Mouse (Mus musculus) cerebellum, adult 18-20 months (tissue): Measurements from ENCODE around the gene Zmpste24.

Experiments
- DNase-seq, 2 experiments: peaks; one replicate each; pipeline ENCODE4 v3.0.0; 2021

Zmpste24 gene

GRCm38 (mm10) chr4:121029632-121030031, 68.4 kb downstream of the Zmpste24 start:
- no peak for DNase-seq

- DNase-seq = peak; percentile 37 to 52
Measured at GRCm38 (mm10) chr4:121028659-121029392, 69.2 kb downstream of the Zmpste24 start.

- no peak for DNase-seq
Measured at GRCm38 (mm10) chr4:121028146-121028545, 69.9 kb downstream of the Zmpste24 start.

- no peak for DNase-seq
Measured at GRCm38 (mm10) chr4:121025681-121026080, 72.4 kb downstream of the Zmpste24 start.

- DNase-seq = no peak
Measured at GRCm38 (mm10) chr4:121023941-121024340, 74.1 kb downstream of the Zmpste24 start.

- no peak for DNase-seq
Measured at GRCm38 (mm10) chr4:121023464-121023863, 74.6 kb downstream of the Zmpste24 start.

- DNase-seq = no peak
Measured at GRCm38 (mm10) chr4:121021911-121022310, 76.1 kb downstream of the Zmpste24 start.

GRCm38 (mm10) chr4:121020040-121020790, 77.8 kb downstream of the Zmpste24 start:
- no peak for DNase-seq

GRCm38 (mm10) chr4:121018250-121018649, 79.8 kb downstream of the Zmpste24 start:
- DNase-seq = no peak

- DNase-seq = peak; percentile 99 to 100
Measured at GRCm38 (mm10) chr4:121016928-121017657, 80.9 kb downstream of the Zmpste24 start, which contains the start of gene Smap2. Gene Smap2, minus strand, starts transcription at chr4:121017247.

- peak; percentile 66 to 68 for DNase-seq
Measured at GRCm38 (mm10) chr4:121016021-121016898, 81.8 kb downstream of the Zmpste24 start.

GRCm38 (mm10) chr4:121015268-121015659, 82.8 kb downstream of the Zmpste24 start:
- DNase-seq = no peak

GRCm38 (mm10) chr4:121014594-121015267, 83.3 kb downstream of the Zmpste24 start:
- no peak for DNase-seq

GRCm38 (mm10) chr4:121010770-121011549, 87.1 kb downstream of the Zmpste24 start:
- DNase-seq = no peak
